Mouse (Mus musculus) heart, embryonic 13.5 days (tissue): ENCODE measurements at regions not wholly inside any gene's neighbourhood (a gene's known extent, or its start where the extent isn't known, plus 50 kb on each side); places are given as distances from the start of the nearest gene placed in this dataset.
A peak's percentile ranks its signal among the peaks of the same experiment; 100 is the strongest.

Experiments used
- ATAC-seq: fragments of 200-750 bp; cut with Nextera tagmentation; 2 replicates; pipeline ENCODE4 v1.8.0; 2017; ENCODE audit warnings: moderate TSS enrichment; ENCODE audit not compliant: insufficient number of reproducible peaks, low FRiP score, low TSS enrichment; ENCODE audit errors: extremely low read depth
- H3K27ac ChIP-seq: fragments of 300-500 bp; sonication (generic); replicated peaks from 2 replicates; pipeline ENCODE4 v1.5.1; 2015; ENCODE audit warnings: moderate library complexity, mild to moderate bottlenecking, inconsistent platforms
- H3K27me3 ChIP-seq: fragments of 300-500 bp; sonication (generic); replicated peaks from 2 replicates; pipeline ENCODE4 v1.6.1; 2015; ENCODE audit warnings: mild to moderate bottlenecking, inconsistent platforms
- H3K36me3 ChIP-seq: fragments of 300-500 bp; sonication (generic); 2 replicates; pipeline ENCODE4 v1.6.1; 2015; ENCODE audit warnings: mild to moderate bottlenecking, inconsistent platforms
- H3K4me1 ChIP-seq: fragments of 300-500 bp; sonication (generic); 2 replicates; pipeline ENCODE4 v1.6.1; 2015; ENCODE audit warnings: inconsistent platforms
- H3K4me2 ChIP-seq: fragments of 300-500 bp; sonication (generic); 2 replicates; pipeline ENCODE4 v1.6.1; 2015; ENCODE audit warnings: inconsistent platforms, mild to moderate bottlenecking, moderate library complexity
- H3K4me3 ChIP-seq: fragments of 300-500 bp; sonication (generic); 2 replicates; pipeline ENCODE4 v1.5.1; 2015; ENCODE audit warnings: moderate library complexity, mild to moderate bottlenecking, inconsistent platforms
- H3K9ac ChIP-seq: fragments of 300-500 bp; sonication (generic); 2 replicates; pipeline ENCODE4 v1.6.1; 2015; ENCODE audit warnings: inconsistent platforms, mild to moderate bottlenecking, moderate library complexity
- H3K9me3 ChIP-seq: fragments of 300-500 bp; sonication (generic); 2 replicates; pipeline ENCODE4 v1.6.1; 2016; ENCODE audit warnings: inconsistent platforms
- WGBS: fragments of 180-500 bp; shearing (Covaris S2); methylation state at CpG from one replicate; pipeline ENCODE4 v1.1.7; 2015; ENCODE audit warnings: mixed read lengths; 5-methylcytosine and 5-hydroxymethylcytosine counted together

GRCm38 (mm10) chr6:67168031-67168777, 69.8 kb upstream of the Serbp1 start:
- WGBS = 15% methylated on average over 11 of the region's 11 CpGs
- H3K36me3 ChIP-seq = no peaks in the 10 kb centered on the region
- no peak overlapping the region for H3K27ac ChIP-seq

GRCm38 (mm10) chr6:67165091-67165490, 72.9 kb upstream of the Serbp1 start:
- Histone ChIP-seq H3K9me3 (no peaks in the 10 kb centered on the region), H3K36me3 (no peaks in the 10 kb centered on the region), H3K4me3 (no peak overlapping the region), H3K27me3 (no peaks in the 10 kb centered on the region), H3K27ac (no peak overlapping the region), H3K4me2 (no peak overlapping the region), H3K4me1 (peaks cover 4% of the 10 kb centered on the region; the same call in 1 of the 2 replicates), H3K9ac (no peak overlapping the region)
- ATAC-seq = no peak
- WGBS = 88% methylated on average over 6 of the region's 6 CpGs

More at GRCm38 (mm10) chr6:67168031-67168777, 69.8 kb upstream of the Serbp1 start:
- Histone ChIP-seq H3K9ac (peak overlapping the region; percentile 78), H3K27me3 (no peaks in the 10 kb centered on the region), H3K9me3 (no peaks in the 10 kb centered on the region), H3K4me2 (peak overlapping the region; percentile 70), H3K4me3 (peak overlapping the region; percentile 54), H3K4me1 (peaks cover 4% of the 10 kb centered on the region; the same call in 1 of the 2 replicates)
- ATAC-seq = no peak

GRCm38 (mm10) chr6:67163947-67164346, 74.0 kb upstream of the Serbp1 start:
- WGBS = 52% methylated on average over 2 of the region's 2 CpGs
- H3K4me2 ChIP-seq = no peak overlapping the region

GRCm38 (mm10) chr6:67162814-67163213, 75.2 kb upstream of the Serbp1 start:
- ATAC-seq = no peak
- 56% methylated on average over 3 of the region's 3 CpGs for whole genome bisulfite sequencing
- 0 out of 2 replicates have a peak, but pooled peaks cover 2% of the 10 kb centered on the region for H3K27me3 ChIP-seq
- no peak overlapping the region for H3K27ac ChIP-seq
- H3K36me3 ChIP-seq = no peaks in the 10 kb centered on the region
- H3K4me3 ChIP-seq = no peak overlapping the region
- H3K4me2 ChIP-seq = no peak overlapping the region
- H3K9ac ChIP-seq = no peak overlapping the region
- peaks cover 11% of the 10 kb centered on the region for H3K4me1 ChIP-seq
- H3K9me3 ChIP-seq = no peaks in the 10 kb centered on the region

More at GRCm38 (mm10) chr6:67163947-67164346, 74.0 kb upstream of the Serbp1 start:
- no peaks in the 10 kb centered on the region for H3K36me3 ChIP-seq
- H3K9ac ChIP-seq = no peak overlapping the region
- H3K27me3 ChIP-seq = no peaks in the 10 kb centered on the region
- H3K9me3 ChIP-seq = no peaks in the 10 kb centered on the region
- no peak for ATAC-seq
- no peak overlapping the region for H3K27ac ChIP-seq
- peaks cover 12% of the 10 kb centered on the region for H3K4me1 ChIP-seq
- no peak overlapping the region for H3K4me3 ChIP-seq

- no peak overlapping the region for H3K4me3 ChIP-seq
- WGBS = 53% methylated on average over 7 of the region's 7 CpGs
- H3K36me3 ChIP-seq = no peaks in the 10 kb centered on the region
- H3K4me1 ChIP-seq = peaks cover 11% of the 10 kb centered on the region
- no peaks in the 10 kb centered on the region for H3K9me3 ChIP-seq
- 0 out of 2 replicates have a peak, but pooled peaks cover 3% of the 10 kb centered on the region for H3K27me3 ChIP-seq
- ATAC-seq = peak; percentile 49; the same call in 1 of the 2 replicates
- H3K4me2 ChIP-seq = no peak overlapping the region
- H3K9ac ChIP-seq = no peak overlapping the region
- no peak overlapping the region; the same call in 1 of the 2 replicates for H3K27ac ChIP-seq
These were observed 76.4 kb upstream of the Serbp1 start for GRCm38 (mm10) chr6:67161610-67162009.

GRCm38 (mm10) chr6:67160564-67160963, 77.4 kb upstream of the Serbp1 start:
- Histone ChIP-seq H3K36me3 (no peaks in the 10 kb centered on the region), H3K27ac (no peak overlapping the region), H3K4me1 (peaks cover 11% of the 10 kb centered on the region), H3K9me3 (no peaks in the 10 kb centered on the region), H3K4me2 (no peak overlapping the region), H3K27me3 (0 out of 2 replicates have a peak, but pooled peaks cover 3% of the 10 kb centered on the region), H3K9ac (no peak overlapping the region), H3K4me3 (no peak overlapping the region)
- 59% methylated on average over 3 of the region's 3 CpGs for WGBS
- no peak for ATAC-seq

- Histone ChIP-seq H3K4me1 (peaks cover 11% of the 10 kb centered on the region), H3K27ac (no peak overlapping the region), H3K4me3 (no peak overlapping the region), H3K36me3 (no peaks in the 10 kb centered on the region), H3K9ac (no peak overlapping the region), H3K27me3 (0 out of 2 replicates have a peak, but pooled peaks cover 3% of the 10 kb centered on the region), H3K4me2 (no peak overlapping the region), H3K9me3 (no peaks in the 10 kb centered on the region)
- WGBS = 72% methylated on average over 5 of the region's 5 CpGs
- no peak for ATAC-seq
These were observed 78.1 kb upstream of the Serbp1 start for GRCm38 (mm10) chr6:67159726-67160523.

- Histone ChIP-seq H3K9ac (no peak overlapping the region), H3K4me1 (peaks cover 11% of the 10 kb centered on the region), H3K9me3 (no peaks in the 10 kb centered on the region), H3K36me3 (no peaks in the 10 kb centered on the region), H3K4me3 (no peak overlapping the region), H3K4me2 (0 out of 2 replicates have a peak overlapping the region, but pooled peaks have one; percentile 37), H3K27ac (no peak overlapping the region), H3K27me3 (0 out of 2 replicates have a peak, but pooled peaks cover 3% of the 10 kb centered on the region)
- no peak for ATAC-seq
- WGBS = 9% methylated on average over 2 of the region's 2 CpGs
These were observed 78.8 kb upstream of the Serbp1 start for GRCm38 (mm10) chr6:67159224-67159623.

- no peak overlapping the region for H3K4me3 ChIP-seq
- no peaks in the 10 kb centered on the region for H3K9me3 ChIP-seq
- H3K4me1 ChIP-seq = peaks cover 11% of the 10 kb centered on the region
- H3K9ac ChIP-seq = no peak overlapping the region
- no peaks in the 10 kb centered on the region for H3K36me3 ChIP-seq
- no peak overlapping the region for H3K27ac ChIP-seq
- 0 out of 2 replicates have a peak, but pooled peaks cover 3% of the 10 kb centered on the region for H3K27me3 ChIP-seq
- H3K4me2 ChIP-seq = peak overlapping the region; percentile 37
- WGBS = 2% methylated on average over 10 of the region's 10 CpGs
- no peak for ATAC-seq
These were observed 79.2 kb upstream of the Serbp1 start for GRCm38 (mm10) chr6:67158765-67159164.

- Histone ChIP-seq H3K27ac (no peak overlapping the region), H3K36me3 (no peaks in the 10 kb centered on the region), H3K27me3 (peaks cover 3% of the 10 kb centered on the region; the same call in 1 of the 2 replicates), H3K9ac (no peak overlapping the region), H3K4me3 (no peak overlapping the region), H3K9me3 (no peaks in the 10 kb centered on the region), H3K4me1 (peaks cover 10% of the 10 kb centered on the region), H3K4me2 (no peak overlapping the region)
- WGBS = 72% methylated on average over 3 of the region's 3 CpGs
- no peak for ATAC-seq
These were observed 85.0 kb upstream of the Serbp1 start for GRCm38 (mm10) chr6:67152845-67153468.

- H3K4me2 ChIP-seq = no peak overlapping the region
- H3K27ac ChIP-seq = no peak overlapping the region
- peaks cover 10% of the 10 kb centered on the region for H3K4me1 ChIP-seq
- no peak overlapping the region for H3K4me3 ChIP-seq
- WGBS = 85% methylated on average over 2 of the region's 2 CpGs
- H3K9ac ChIP-seq = no peak overlapping the region
- H3K36me3 ChIP-seq = no peaks in the 10 kb centered on the region
- H3K27me3 ChIP-seq = peaks cover 12% of the 10 kb centered on the region
- H3K9me3 ChIP-seq = no peaks in the 10 kb centered on the region
- ATAC-seq = no peak
These were observed 86.5 kb upstream of the Serbp1 start for GRCm38 (mm10) chr6:67151515-67151914.
